Mouse (Mus musculus): ENCODE results near the gene Ccm2. TPM values are rescaled to one million over a fixed set of nuclear protein-coding genes. Genes with fewer than 3 reads are reported as not detected.

Ccm2 gene
- polyA plus RNA-seq (2012; rRNA removed) = 21.1 and 22.5 TPM in 2 replicates

GRCm38 (mm10) chr11:6546205-6547013, at the start of gene Ccm2:
Ccm2 (plus strand) TSS chr11:6546887.
- Histone ChIP-seq H3K4me1 (ENCODE audit: control insufficient read depth, insufficient read depth, low read length) (peaks cover 8% of the 10 kb centered on the region; the same call in 1 of the 2 replicates), H3K27ac (ENCODE audit: control insufficient read depth, insufficient read depth, low read depth, low read length) (peak within 1 kb of the TSS; percentile 94), H3K36me3 (ENCODE audit: control insufficient read depth, insufficient read depth, low read length) (no peaks in the 10 kb centered on the region), H3K27me3 (ENCODE audit: control insufficient read depth, insufficient read depth, low read length) (no peaks in the 10 kb centered on the region), H3K4me3 (ENCODE audit: control insufficient read depth, low read depth, low read length) (peak within 1 kb of the TSS; percentile 94)
- no peak for TF ChIP-seq CTCF (IDR thresholded peaks at IDR 0.05; ENCODE audit: control insufficient read depth, insufficient read depth, insufficient replicate concordance, low read depth, low read length)
- peak; percentile 93 for TF ChIP-seq POLR2A (IDR thresholded peaks at IDR 0.05; ENCODE audit: control insufficient read depth, low read depth, low read length)

DNA sequence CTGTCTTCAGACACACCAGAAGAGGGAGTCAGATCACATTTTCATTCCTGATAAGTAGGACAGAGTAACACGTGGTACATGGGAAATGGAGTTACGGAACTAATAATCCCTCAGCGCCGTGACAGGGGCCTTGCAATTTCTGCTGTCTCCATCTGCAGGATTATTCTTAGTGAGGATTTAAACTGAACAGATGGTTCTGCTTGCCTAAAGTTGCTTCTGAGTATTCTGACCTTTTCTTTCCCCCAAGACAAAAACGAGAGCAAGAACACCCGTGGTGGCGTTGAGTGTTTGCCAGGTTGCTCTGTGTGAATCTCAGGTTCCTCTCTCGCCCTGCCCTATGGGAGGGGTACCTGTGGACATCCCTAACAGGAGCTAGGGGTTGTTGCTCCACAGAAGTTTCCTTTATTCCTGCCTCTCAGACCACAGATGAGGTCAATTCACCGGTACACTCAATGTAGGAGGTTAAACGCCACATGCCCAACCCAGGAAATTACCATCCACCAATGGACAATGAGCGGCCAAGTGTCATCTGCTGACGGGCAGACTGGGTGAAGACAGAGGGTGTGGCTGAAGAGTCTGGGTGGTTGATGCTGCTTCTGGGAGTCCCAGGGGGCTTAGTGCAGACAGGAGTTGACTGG, 49.3 kb upstream of the Ccm2 start:
- H3K4me1 ChIP-seq (ENCODE audit: control insufficient read depth, insufficient read depth, low read length) = no peaks in the 10 kb centered on the region
- no peaks in the 10 kb centered on the region for H3K27me3 ChIP-seq (ENCODE audit: control insufficient read depth, insufficient read depth, low read length)
- H3K4me3 ChIP-seq (ENCODE audit: control insufficient read depth, low read depth, low read length) = no peak overlapping the region
- TF ChIP-seq POLR2A (IDR thresholded peaks at IDR 0.05; ENCODE audit: control insufficient read depth, low read depth, low read length) (no peak), CTCF (IDR thresholded peaks at IDR 0.05; ENCODE audit: control insufficient read depth, insufficient read depth, insufficient replicate concordance, low read depth, low read length) (no peak)
- no peaks in the 10 kb centered on the region for H3K36me3 ChIP-seq (ENCODE audit: control insufficient read depth, insufficient read depth, low read length)
- H3K27ac ChIP-seq (ENCODE audit: control insufficient read depth, insufficient read depth, low read depth, low read length) = no peak overlapping the region

GRCm38 (mm10) chr11:6502506-6502905, 44.2 kb upstream of the Ccm2 start:
- Histone ChIP-seq H3K4me3 (ENCODE audit: control insufficient read depth, low read depth, low read length) (no peak overlapping the region), H3K27ac (ENCODE audit: control insufficient read depth, insufficient read depth, low read depth, low read length) (no peak overlapping the region), H3K27me3 (ENCODE audit: control insufficient read depth, insufficient read depth, low read length) (no peaks in the 10 kb centered on the region), H3K4me1 (ENCODE audit: control insufficient read depth, insufficient read depth, low read length) (no peaks in the 10 kb centered on the region), H3K36me3 (ENCODE audit: control insufficient read depth, insufficient read depth, low read length) (no peaks in the 10 kb centered on the region)
- TF ChIP-seq CTCF (IDR thresholded peaks at IDR 0.05; ENCODE audit: control insufficient read depth, insufficient read depth, insufficient replicate concordance, low read depth, low read length) (no peak), POLR2A (IDR thresholded peaks at IDR 0.05; ENCODE audit: control insufficient read depth, low read depth, low read length) (no peak)

GRCm38 (mm10) chr11:6504226-6504625, 42.5 kb upstream of the Ccm2 start:
- H3K4me1 ChIP-seq (ENCODE audit: control insufficient read depth, insufficient read depth, low read length) = no peaks in the 10 kb centered on the region
- no peak overlapping the region for H3K27ac ChIP-seq (ENCODE audit: control insufficient read depth, insufficient read depth, low read depth, low read length)
- no peaks in the 10 kb centered on the region for H3K27me3 ChIP-seq (ENCODE audit: control insufficient read depth, insufficient read depth, low read length)
- no peak overlapping the region for H3K4me3 ChIP-seq (ENCODE audit: control insufficient read depth, low read depth, low read length)
- TF ChIP-seq CTCF (IDR thresholded peaks at IDR 0.05; ENCODE audit: control insufficient read depth, insufficient read depth, insufficient replicate concordance, low read depth, low read length) (no peak), POLR2A (IDR thresholded peaks at IDR 0.05; ENCODE audit: control insufficient read depth, low read depth, low read length) (no peak)
- H3K36me3 ChIP-seq (ENCODE audit: control insufficient read depth, insufficient read depth, low read length) = no peaks in the 10 kb centered on the region

- no peak for TF ChIP-seq CTCF (IDR thresholded peaks at IDR 0.05; ENCODE audit: control insufficient read depth, insufficient read depth, insufficient replicate concordance, low read depth, low read length)
- no peak for TF ChIP-seq POLR2A (IDR thresholded peaks at IDR 0.05; ENCODE audit: control insufficient read depth, low read depth, low read length)
- H3K27me3 ChIP-seq (ENCODE audit: control insufficient read depth, insufficient read depth, low read length) = no peaks in the 10 kb centered on the region
- H3K36me3 ChIP-seq (ENCODE audit: control insufficient read depth, insufficient read depth, low read length) = no peaks in the 10 kb centered on the region
- no peaks in the 10 kb centered on the region for H3K4me1 ChIP-seq (ENCODE audit: control insufficient read depth, insufficient read depth, low read length)
- H3K4me3 ChIP-seq (ENCODE audit: control insufficient read depth, low read depth, low read length) = no peak overlapping the region
- no peak overlapping the region for H3K27ac ChIP-seq (ENCODE audit: control insufficient read depth, insufficient read depth, low read depth, low read length)
These were observed 42.0 kb upstream of the Ccm2 start for GRCm38 (mm10) chr11:6504689-6505088.

DNA sequence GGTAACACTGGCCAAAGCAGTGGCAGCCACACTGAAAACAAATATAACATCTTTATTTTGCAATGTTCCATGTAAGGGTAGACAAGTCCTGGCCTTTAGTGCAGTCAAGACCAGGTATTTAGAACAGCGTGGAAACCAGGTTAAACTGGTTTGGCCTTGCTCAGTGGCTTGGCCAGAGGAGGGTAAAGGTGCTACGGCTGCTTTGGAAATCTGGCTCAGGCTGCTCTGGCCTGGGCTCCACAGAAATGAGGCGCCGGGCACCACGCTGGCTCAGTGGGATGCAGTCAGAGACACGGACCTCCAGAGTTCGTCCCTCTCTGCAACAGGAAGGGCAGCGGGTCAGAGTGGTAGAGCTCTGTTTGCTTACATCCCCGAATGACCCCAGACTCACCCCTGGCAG, 40.2 kb upstream of the Ccm2 start:
- no peak overlapping the region for H3K4me3 ChIP-seq (ENCODE audit: control insufficient read depth, low read depth, low read length)
- no peaks in the 10 kb centered on the region for H3K4me1 ChIP-seq (ENCODE audit: control insufficient read depth, insufficient read depth, low read length)
- TF ChIP-seq CTCF (IDR thresholded peaks at IDR 0.05; ENCODE audit: control insufficient read depth, insufficient read depth, insufficient replicate concordance, low read depth, low read length) (no peak), POLR2A (IDR thresholded peaks at IDR 0.05; ENCODE audit: control insufficient read depth, low read depth, low read length) (no peak)
- H3K27me3 ChIP-seq (ENCODE audit: control insufficient read depth, insufficient read depth, low read length) = no peaks in the 10 kb centered on the region
- H3K27ac ChIP-seq (ENCODE audit: control insufficient read depth, insufficient read depth, low read depth, low read length) = no peak overlapping the region
- H3K36me3 ChIP-seq (ENCODE audit: control insufficient read depth, insufficient read depth, low read length) = no peaks in the 10 kb centered on the region

DNA sequence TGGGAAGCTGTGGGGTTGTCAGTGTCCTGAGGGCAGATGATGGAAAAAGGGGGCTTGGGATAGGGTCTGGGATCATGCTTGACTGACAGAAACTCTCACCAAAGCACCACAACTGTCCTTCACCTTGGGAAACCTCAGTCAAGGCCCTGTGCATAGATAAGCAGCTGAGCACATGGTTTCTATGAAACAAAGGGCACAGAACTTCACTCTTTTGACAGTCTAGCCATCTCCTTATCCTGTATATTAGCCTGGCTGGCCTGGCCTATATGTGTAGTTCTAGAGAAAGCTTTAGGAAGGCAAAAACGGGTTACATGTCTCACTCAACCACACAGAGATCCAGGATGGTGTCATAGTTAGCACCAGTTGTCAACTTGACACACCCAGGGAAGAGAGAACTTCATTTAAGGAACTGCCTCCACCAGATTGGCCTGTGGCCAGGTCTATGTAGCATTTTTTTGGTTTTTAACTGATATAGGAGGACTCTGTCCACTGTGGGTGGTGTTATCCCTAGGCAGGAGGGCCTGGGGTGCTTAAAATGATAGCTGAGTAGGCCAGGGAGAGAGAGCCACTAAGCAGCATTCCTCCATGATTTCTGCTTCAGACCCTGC, 38.3 kb upstream of the Ccm2 start:
- Histone ChIP-seq H3K4me3 (ENCODE audit: control insufficient read depth, low read depth, low read length) (no peak overlapping the region), H3K4me1 (ENCODE audit: control insufficient read depth, insufficient read depth, low read length) (no peaks in the 10 kb centered on the region), H3K27ac (ENCODE audit: control insufficient read depth, insufficient read depth, low read depth, low read length) (no peak overlapping the region), H3K27me3 (ENCODE audit: control insufficient read depth, insufficient read depth, low read length) (no peaks in the 10 kb centered on the region), H3K36me3 (ENCODE audit: control insufficient read depth, insufficient read depth, low read length) (no peaks in the 10 kb centered on the region)
- TF ChIP-seq POLR2A (IDR thresholded peaks at IDR 0.05; ENCODE audit: control insufficient read depth, low read depth, low read length) = no peak
- TF ChIP-seq CTCF (IDR thresholded peaks at IDR 0.05; ENCODE audit: control insufficient read depth, insufficient read depth, insufficient replicate concordance, low read depth, low read length) = no peak
